Comparison of ENCODE assay signal across 8 mouse cellular contexts in genomic region chr14:17405551-17406336, GRCm38 (mm10).
DNase-seq lines count a peak whose midpoint lies in the region; ATAC-seq and TF ChIP-seq lines count a peak whose summit lies in the region.

No protein-coding gene starts in this region.

- no peak overlapping the region for H3K4me3 ChIP-seq in embryonic facial prominence, embryonic 14.5 days (ENCODE audit: low read depth, low read length)
- no peak overlapping the region for H3K4me3 ChIP-seq in kidney, embryonic 14.5 days (ENCODE audit: low read length)
- H3K4me3 ChIP-seq in lung, postnatal 0 days (ENCODE audit: low read depth, low read length) = no peak overlapping the region

- peak; percentile 38; the same call in 1 of the 2 replicates for ATAC-seq in embryonic facial prominence, embryonic 14.5 days (ENCODE audit: low read depth)
- peak; percentile 47; the same call in 1 of the 2 replicates for ATAC-seq in kidney, embryonic 14.5 days (ENCODE audit: low FRiP score, low TSS enrichment)
- 0 out of 2 replicates have a peak, but pooled peaks have one; percentile 10 for ATAC-seq in lung, postnatal 0 days

- H3K4me2 ChIP-seq in embryonic facial prominence, embryonic 14.5 days (ENCODE audit: low read depth, low read length) = no peak overlapping the region
- no peak overlapping the region for H3K4me2 ChIP-seq in kidney, embryonic 14.5 days (replicated peaks; ENCODE audit: low read depth, low read length)
- no peak overlapping the region for H3K4me2 ChIP-seq in lung, postnatal 0 days (replicated peaks; ENCODE audit: low read depth, low read length)

- H3K4me1 ChIP-seq in embryonic facial prominence, embryonic 14.5 days (ENCODE audit: control insufficient read depth, insufficient read depth, low read length) = 0 out of 2 replicates have a peak, but pooled peaks cover 3% of the 10 kb centered on the region
- H3K4me1 ChIP-seq in kidney, embryonic 14.5 days (ENCODE audit: control insufficient read depth, insufficient read depth, low read length) = no peaks in the 10 kb centered on the region
- H3K4me1 ChIP-seq in lung, postnatal 0 days (ENCODE audit: insufficient read depth, low read depth, low read length) = peaks cover 3% of the 10 kb centered on the region; the same call in 1 of the 2 replicates

- DNase-seq in adrenal gland, adult 18-20 months (ENCODE audit: low spot score in 2 of 2) = peak; percentile 42
- no peak for DNase-seq in adrenal gland, adult 8-10 months
- DNase-seq in urinary bladder, postnatal 14 days (ENCODE audit: low spot score) = peak; percentile 54
- no peak for DNase-seq in urinary bladder, adult 2 months (ENCODE audit: low spot score)
- peak; percentile 58 for DNase-seq in embryonic facial prominence, embryonic 14.5 days (ENCODE audit: low spot score)
- peak; percentile 61 for DNase-seq in lung, postnatal 0 days (ENCODE audit: low spot score)
- peak; percentile 75 for DNase-seq in retina, embryonic 14.5 days (ENCODE audit: low spot score)

- H3K27ac ChIP-seq in embryonic facial prominence, embryonic 14.5 days (replicated peaks; ENCODE audit: low read depth, low read length) = no peak overlapping the region
- no peak overlapping the region for H3K27ac ChIP-seq in kidney, embryonic 14.5 days (ENCODE audit: low read depth, low read length)
- H3K27ac ChIP-seq in lung, postnatal 0 days (ENCODE audit: low read length) = no peak overlapping the region

- H3K9me3 ChIP-seq in embryonic facial prominence, embryonic 14.5 days (ENCODE audit: control insufficient read depth, low read length) = no peaks in the 10 kb centered on the region
- no peaks in the 10 kb centered on the region for H3K9me3 ChIP-seq in kidney, embryonic 14.5 days (ENCODE audit: control insufficient read depth, low read length)
- H3K9me3 ChIP-seq in lung, postnatal 0 days (ENCODE audit: low read length) = no peaks in the 10 kb centered on the region

- no peaks in the 10 kb centered on the region for H3K27me3 ChIP-seq in embryonic facial prominence, embryonic 14.5 days (replicated peaks; ENCODE audit: control insufficient read depth, insufficient read depth, low read length)
- H3K27me3 ChIP-seq in kidney, embryonic 14.5 days (ENCODE audit: control insufficient read depth, insufficient read depth, low read length) = no peaks in the 10 kb centered on the region
- H3K27me3 ChIP-seq in lung, postnatal 0 days (replicated peaks; ENCODE audit: insufficient read depth, low read length) = no peaks in the 10 kb centered on the region

- TF ChIP-seq CTCF in lung, postnatal 0 days (IDR thresholded peaks at IDR 0.05) = peak; percentile 79

- TF ChIP-seq EP300 in lung, postnatal 0 days (IDR thresholded peaks at IDR 0.05) = no peak

- WGBS in embryonic facial prominence, embryonic 14.5 days = 73% methylated on average over 2 of the region's 2 CpGs
- WGBS in kidney, embryonic 14.5 days = 84% methylated on average over 2 of the region's 2 CpGs
- 68% methylated on average over 2 of the region's 2 CpGs for WGBS in lung, postnatal 0 days

- no peak overlapping the region for H3K9ac ChIP-seq in embryonic facial prominence, embryonic 14.5 days (ENCODE audit: low read depth, low read length)
- H3K9ac ChIP-seq in kidney, embryonic 14.5 days (ENCODE audit: low read depth, low read length) = no peak overlapping the region
- no peak overlapping the region for H3K9ac ChIP-seq in lung, postnatal 0 days (replicated peaks; ENCODE audit: low read depth)

- H3K36me3 ChIP-seq in embryonic facial prominence, embryonic 14.5 days (ENCODE audit: control insufficient read depth, insufficient read depth, low read length) = no peaks in the 10 kb centered on the region
- no peaks in the 10 kb centered on the region for H3K36me3 ChIP-seq in kidney, embryonic 14.5 days (ENCODE audit: control insufficient read depth, insufficient read depth, low read length)
- no peaks in the 10 kb centered on the region for H3K36me3 ChIP-seq in lung, postnatal 0 days (ENCODE audit: insufficient read depth, low read length)

Comparison
In these comparisons a context has a peak if more than half of its experiments do, and no peak if none do; other contexts are left out.
1. DNase-seq: peak in adrenal gland, adult 18-20 months (2 of 2), urinary bladder, postnatal 14 days (single experiment), embryonic facial prominence, embryonic 14.5 days (single experiment), lung, postnatal 0 days (single experiment) and retina, embryonic 14.5 days (single experiment); none in adrenal gland, adult 8-10 months (single experiment) and urinary bladder, adult 2 months (single experiment).
2. Peak in every context shown above with its lines, with median percentiles within 50 percentile points of each other: ATAC-seq.